Mouse (Mus musculus) liver, embryonic 12.5 days (tissue): ENCODE results near the gene Birc6. TPM values are rescaled to one million over a fixed set of nuclear protein-coding genes. Genes with fewer than 3 reads are reported as not detected.

Source experiments
- ATAC-seq: fragments of 200-750 bp; cut with Nextera tagmentation; 2 replicates; pipeline ENCODE4 v1.8.0; 2017; ENCODE audit warnings: moderate number of reproducible peaks, mild to moderate bottlenecking, moderate library complexity
- H3K27ac ChIP-seq: fragments of 300-500 bp; sonication (generic); 2 replicates; pipeline ENCODE4 v1.5.1; 2016; ENCODE audit warnings: mild to moderate bottlenecking
- H3K27me3 ChIP-seq: fragments of 300-500 bp; sonication (generic); replicated peaks from 2 replicates; pipeline ENCODE4 v1.6.1; 2016; ENCODE audit warnings: mild to moderate bottlenecking, moderate library complexity
- H3K36me3 ChIP-seq: fragments of 300-500 bp; sonication (generic); 2 replicates; pipeline ENCODE4 v1.6.1; 2016; ENCODE audit warnings: mild to moderate bottlenecking, moderate library complexity
- H3K4me1 ChIP-seq: fragments of 300-500 bp; sonication (generic); 2 replicates; pipeline ENCODE4 v1.6.1; 2016
- H3K4me2 ChIP-seq: fragments of 300-500 bp; sonication (generic); 2 replicates; pipeline ENCODE4 v1.6.1; 2016; ENCODE audit warnings: mild to moderate bottlenecking, moderate library complexity
- H3K4me3 ChIP-seq: fragments of 300-500 bp; sonication (generic); 2 replicates; pipeline ENCODE4 v1.5.1; 2016; ENCODE audit warnings: mild to moderate bottlenecking, moderate library complexity
- H3K9ac ChIP-seq: fragments of 300-500 bp; sonication (generic); 2 replicates; pipeline ENCODE4 v1.6.1; 2016; ENCODE audit warnings: mild to moderate bottlenecking, moderate library complexity
- H3K9me3 ChIP-seq: fragments of 300-500 bp; sonication (generic); replicated peaks from 2 replicates; pipeline ENCODE4 v1.6.1; 2016; ENCODE audit warnings: mild to moderate bottlenecking, moderate library complexity
- whole genome bisulfite sequencing: fragments of 180-500 bp; shearing (Covaris S2); methylation state at CpG from one replicate; pipeline ENCODE4 v1.1.7; 2016; ENCODE audit not compliant: insufficient replicate concordance; 5-methylcytosine and 5-hydroxymethylcytosine counted together
- polyA plus RNA-seq: library from polyadenylated mRNA; unstranded; fragments of >200 nt; fragmentation: Nextera tagmentation; extraction: Ambion mirVana; gene quantifications from 2 replicates; pipeline ENCODE4 v1.2.1, GENCODE M21; 2016

Birc6 gene
- polyA plus RNA-seq, 1 experiment from 2014 or later: 50.8 TPM

GRCm38 (mm10) chr17:74522797-74523723, 5.0 kb upstream of the Birc6 start:
- Histone ChIP-seq H3K9ac (no peak overlapping the region), H3K4me2 (no peak overlapping the region), H3K9me3 (no peaks in the 10 kb centered on the region), H3K4me3 (no peak overlapping the region), H3K4me1 (peaks cover 17% of the 10 kb centered on the region), H3K36me3 (no peaks in the 10 kb centered on the region), H3K27ac (no peak overlapping the region), H3K27me3 (no peaks in the 10 kb centered on the region)
- no peak for ATAC-seq
- WGBS: 66% methylated on average over 8 of the region's 8 CpGs

GRCm38 (mm10) chr17:74526117-74526516, 2.0 kb upstream of the Birc6 start:
- Histone ChIP-seq H3K4me3 (no peak overlapping the region), H3K4me2 (no peak overlapping the region), H3K27ac (no peak overlapping the region), H3K4me1 (peaks cover 33% of the 10 kb centered on the region), H3K36me3 (no peaks in the 10 kb centered on the region), H3K9ac (no peak overlapping the region), H3K9me3 (no peaks in the 10 kb centered on the region), H3K27me3 (no peaks in the 10 kb centered on the region)
- WGBS: 68% methylated on average over 2 of the region's 2 CpGs
- ATAC-seq: no peak

GRCm38 (mm10) chr17:74526806-74527653, 1.1 kb upstream of the Birc6 start:
- peak overlapping the region; percentile 60 for H3K4me3 ChIP-seq
- H3K27me3 ChIP-seq: no peaks in the 10 kb centered on the region
- no peak for ATAC-seq
- H3K36me3 ChIP-seq: no peaks in the 10 kb centered on the region
- peak overlapping the region; percentile 67 for H3K9ac ChIP-seq
- H3K27ac ChIP-seq: peak overlapping the region; percentile 96
- no peaks in the 10 kb centered on the region for H3K9me3 ChIP-seq
- peak overlapping the region; percentile 83 for H3K4me2 ChIP-seq
- peaks cover 41% of the 10 kb centered on the region for H3K4me1 ChIP-seq
- WGBS: 79% methylated on average over 9 of the region's 9 CpGs

- Histone ChIP-seq H3K27me3 (no peaks in the 10 kb centered on the region), H3K36me3 (no peaks in the 10 kb centered on the region), H3K27ac (peak overlapping the region; percentile 99), H3K4me1 (peaks cover 46% of the 10 kb centered on the region), H3K4me2 (peak overlapping the region; percentile 88), H3K9me3 (no peaks in the 10 kb centered on the region), H3K9ac (peak overlapping the region; percentile 98), H3K4me3 (peak overlapping the region; percentile 98)
- WGBS: under 1% methylated on average over 68 of the region's 72 CpGs
- ATAC-seq: peak; percentile 59
Observed at GRCm38 (mm10) chr17:74528648-74529532, 795 bp downstream of the Birc6 start.

- no peaks in the 10 kb centered on the region for H3K36me3 ChIP-seq
- peak overlapping the region; percentile 99 for H3K27ac ChIP-seq
- H3K9me3 ChIP-seq: no peaks in the 10 kb centered on the region
- peaks cover 46% of the 10 kb centered on the region for H3K4me1 ChIP-seq
- no peaks in the 10 kb centered on the region for H3K27me3 ChIP-seq
- peak overlapping the region; percentile 88 for H3K4me2 ChIP-seq
- ATAC-seq: no peak
- 12% methylated on average over 3 of the region's 3 CpGs for WGBS
- H3K9ac ChIP-seq: peak overlapping the region; percentile 98
- peak overlapping the region; percentile 98 for H3K4me3 ChIP-seq
Observed at GRCm38 (mm10) chr17:74529533-74529824, 1.4 kb downstream of the Birc6 start.

GRCm38 (mm10) chr17:74534971-74535370, 6.9 kb downstream of the Birc6 start:
- WGBS: 89% methylated on average over 4 of the region's 4 CpGs

GRCm38 (mm10) chr17:74537526-74537925, 9.4 kb downstream of the Birc6 start:
- H3K9me3 ChIP-seq: no peaks in the 10 kb centered on the region
- WGBS: 54% methylated on average over 1 of the region's 1 CpGs
- H3K4me3 ChIP-seq: no peak overlapping the region
- H3K4me2 ChIP-seq: no peak overlapping the region
- no peak overlapping the region for H3K27ac ChIP-seq
- H3K9ac ChIP-seq: no peak overlapping the region
- no peak for ATAC-seq
- peaks cover 10% of the 10 kb centered on the region for H3K4me1 ChIP-seq
- no peaks in the 10 kb centered on the region for H3K27me3 ChIP-seq
- 0 out of 2 replicates have a peak, but pooled peaks cover 7% of the 10 kb centered on the region for H3K36me3 ChIP-seq

More at GRCm38 (mm10) chr17:74534971-74535370, 6.9 kb downstream of the Birc6 start:
- ATAC-seq: no peak
- Histone ChIP-seq H3K27ac (no peak overlapping the region), H3K36me3 (0 out of 2 replicates have a peak, but pooled peaks cover 4% of the 10 kb centered on the region), H3K4me2 (no peak overlapping the region), H3K4me3 (no peak overlapping the region), H3K9me3 (no peaks in the 10 kb centered on the region), H3K27me3 (no peaks in the 10 kb centered on the region), H3K9ac (no peak overlapping the region), H3K4me1 (peaks cover 26% of the 10 kb centered on the region)

- peaks cover 6% of the 10 kb centered on the region; the same call in 1 of the 2 replicates for H3K4me1 ChIP-seq
- no peaks in the 10 kb centered on the region for H3K9me3 ChIP-seq
- no peak overlapping the region for H3K27ac ChIP-seq
- H3K4me2 ChIP-seq: no peak overlapping the region
- no peaks in the 10 kb centered on the region for H3K27me3 ChIP-seq
- no peak overlapping the region for H3K4me3 ChIP-seq
- H3K9ac ChIP-seq: no peak overlapping the region
- no peak for ATAC-seq
- H3K36me3 ChIP-seq: peaks cover 46% of the 10 kb centered on the region
- WGBS: 81% methylated on average over 2 of the region's 2 CpGs
Observed at GRCm38 (mm10) chr17:74543615-74544014, 15.5 kb downstream of the Birc6 start.

- Histone ChIP-seq H3K36me3 (peaks cover 72% of the 10 kb centered on the region), H3K9ac (no peak overlapping the region), H3K4me3 (no peak overlapping the region), H3K9me3 (no peaks in the 10 kb centered on the region), H3K27me3 (no peaks in the 10 kb centered on the region), H3K4me2 (no peak overlapping the region), H3K4me1 (peaks cover 10% of the 10 kb centered on the region), H3K27ac (no peak overlapping the region)
- ATAC-seq: no peak
- WGBS: 30% methylated on average over 5 of the region's 5 CpGs
Observed at GRCm38 (mm10) chr17:74554118-74554517, 26.0 kb downstream of the Birc6 start.

GRCm38 (mm10) chr17:74559891-74560290, 31.8 kb downstream of the Birc6 start:
- H3K4me2 ChIP-seq: no peak overlapping the region
- H3K9me3 ChIP-seq: no peaks in the 10 kb centered on the region
- H3K4me3 ChIP-seq: no peak overlapping the region
- WGBS: 85% methylated on average over 11 of the region's 11 CpGs
- no peaks in the 10 kb centered on the region for H3K27me3 ChIP-seq
- ATAC-seq: no peak
- H3K36me3 ChIP-seq: peaks cover 66% of the 10 kb centered on the region
- no peaks in the 10 kb centered on the region for H3K4me1 ChIP-seq
- no peak overlapping the region for H3K9ac ChIP-seq
- no peak overlapping the region for H3K27ac ChIP-seq

- Histone ChIP-seq H3K9me3 (no peaks in the 10 kb centered on the region), H3K4me1 (no peaks in the 10 kb centered on the region), H3K9ac (no peak overlapping the region), H3K4me3 (no peak overlapping the region), H3K27me3 (no peaks in the 10 kb centered on the region), H3K36me3 (peaks cover 69% of the 10 kb centered on the region), H3K4me2 (no peak overlapping the region), H3K27ac (no peak overlapping the region)
- ATAC-seq: no peak
Observed at GRCm38 (mm10) chr17:74564151-74564550, 36.1 kb downstream of the Birc6 start.
